Mouse (Mus musculus): Measurements from ENCODE around the gene Prdm1.

Prdm1 gene

GRCm38 (mm10) chr10:44492815-44493525 is 35.3 kb downstream of the Prdm1 start:
- no peak for DNase-seq (ENCODE audit: low spot score)

GRCm38 (mm10) chr10:44490899-44491422 is 37.3 kb downstream of the Prdm1 start:
- DNase-seq (ENCODE audit: low spot score), result no peak

GRCm38 (mm10) chr10:44487132-44487531 is 41.2 kb downstream of the Prdm1 start:
- no peak for DNase-seq (ENCODE audit: low spot score)

GRCm38 (mm10) chr10:44484077-44484476 is 44.2 kb downstream of the Prdm1 start:
- no peak for DNase-seq (ENCODE audit: low spot score)

- DNase-seq (ENCODE audit: low spot score), result no peak
These were observed 45.2 kb downstream of the Prdm1 start for GRCm38 (mm10) chr10:44483116-44483515.

- no peak for DNase-seq (ENCODE audit: low spot score)
These were observed 46.9 kb downstream of the Prdm1 start for GRCm38 (mm10) chr10:44481379-44481778.

GRCm38 (mm10) chr10:44479286-44479685 is 49.0 kb downstream of the Prdm1 start:
- DNase-seq (ENCODE audit: low spot score), result no peak

GRCm38 (mm10) chr10:44478091-44478490 is 50.2 kb downstream of the Prdm1 start:
- no peak for DNase-seq (ENCODE audit: low spot score)

- DNase-seq (ENCODE audit: low spot score), result no peak
These were observed 51.1 kb downstream of the Prdm1 start for GRCm38 (mm10) chr10:44477240-44477639.

- no peak for DNase-seq (ENCODE audit: low spot score)
These were observed 51.8 kb downstream of the Prdm1 start for GRCm38 (mm10) chr10:44476523-44476922.

GRCm38 (mm10) chr10:44475376-44475775 is 52.9 kb downstream of the Prdm1 start:
- DNase-seq (ENCODE audit: low spot score), result no peak

GRCm38 (mm10) chr10:44474256-44474655 is 54.0 kb downstream of the Prdm1 start:
- no peak for DNase-seq (ENCODE audit: low spot score)

GRCm38 (mm10) chr10:44465618-44466017 is 62.7 kb downstream of the Prdm1 start:
- DNase-seq (ENCODE audit: low spot score), result no peak

- no peak for DNase-seq (ENCODE audit: low spot score)
These were observed 63.7 kb downstream of the Prdm1 start for GRCm38 (mm10) chr10:44464563-44464962.

- no peak for DNase-seq (ENCODE audit: low spot score)
These were observed 64.4 kb downstream of the Prdm1 start for GRCm38 (mm10) chr10:44463856-44464255.

GRCm38 (mm10) chr10:44462351-44462750 is 66.0 kb downstream of the Prdm1 start:
- DNase-seq (ENCODE audit: low spot score), result no peak

GRCm38 (mm10) chr10:44461063-44461462 is 67.2 kb downstream of the Prdm1 start:
- DNase-seq (ENCODE audit: low spot score), result no peak

GRCm38 (mm10) chr10:44460095-44460810 is 68.0 kb downstream of the Prdm1 start:
- DNase-seq (ENCODE audit: low spot score), result peak; percentile 46

- no peak for DNase-seq (ENCODE audit: low spot score)
These were observed 68.8 kb downstream of the Prdm1 start for GRCm38 (mm10) chr10:44459321-44460000.

- DNase-seq (ENCODE audit: low spot score), result peak; percentile 60
These were observed 69.6 kb downstream of the Prdm1 start for GRCm38 (mm10) chr10:44458534-44459315.

GRCm38 (mm10) chr10:44457791-44458533 is 70.3 kb downstream of the Prdm1 start:
- DNase-seq (ENCODE audit: low spot score), result no peak

Data from ovary, postnatal 36 days (tissue).